Mouse (Mus musculus) heart, embryonic 10.5 days (tissue): ENCODE measurements around the gene Cgref1. TPM values are rescaled to one million over a fixed set of nuclear protein-coding genes. Genes with fewer than 3 reads are reported as not detected.

Experiments
- DNase-seq: peaks from one replicate; pipeline ENCODE4 v3.0.0-alpha.2; 2017; ENCODE audit warnings: low spot score
- H3K27ac ChIP-seq: fragments of 300-500 bp; sonication (generic); 2 replicates; pipeline ENCODE4 v1.5.1; 2016; ENCODE audit warnings: mild to moderate bottlenecking
- H3K27me3 ChIP-seq: fragments of 300-500 bp; sonication (generic); 2 replicates; pipeline ENCODE4 v1.6.1; 2016; ENCODE audit warnings: mild to moderate bottlenecking; ENCODE audit not compliant: poor library complexity, insufficient read depth, severe bottlenecking
- H3K36me3 ChIP-seq: fragments of 300-500 bp; sonication (generic); 2 replicates; pipeline ENCODE4 v1.6.1; 2016; ENCODE audit warnings: mild to moderate bottlenecking, moderate library complexity
- H3K4me1 ChIP-seq: fragments of 300-500 bp; sonication (generic); 2 replicates; pipeline ENCODE4 v1.6.1; 2016; ENCODE audit warnings: mild to moderate bottlenecking
- H3K4me3 ChIP-seq: fragments of 300-500 bp; sonication (generic); 2 replicates; pipeline ENCODE4 v1.5.1; 2016; ENCODE audit warnings: mild to moderate bottlenecking, moderate library complexity
- H3K9me3 ChIP-seq: fragments of 300-500 bp; sonication (generic); 2 replicates; pipeline ENCODE4 v1.6.1; 2016; ENCODE audit warnings: mild to moderate bottlenecking, moderate library complexity
- WGBS: fragments of 180-500 bp; shearing (Covaris S2); methylation state at CpG from one replicate; pipeline ENCODE4 v1.1.7; 2016; 5-methylcytosine and 5-hydroxymethylcytosine counted together
- polyA plus RNA-seq: library from polyadenylated mRNA; unstranded; fragments of >200 nt; fragmentation: Nextera tagmentation; extraction: Ambion mirVana; gene quantifications from 2 replicates; pipeline ENCODE4 v1.2.1, GENCODE M21; 2016

The Cgref1 gene
- polyA plus RNA-seq, 1 experiment from 2014 or later = 6.0 TPM

DNA sequence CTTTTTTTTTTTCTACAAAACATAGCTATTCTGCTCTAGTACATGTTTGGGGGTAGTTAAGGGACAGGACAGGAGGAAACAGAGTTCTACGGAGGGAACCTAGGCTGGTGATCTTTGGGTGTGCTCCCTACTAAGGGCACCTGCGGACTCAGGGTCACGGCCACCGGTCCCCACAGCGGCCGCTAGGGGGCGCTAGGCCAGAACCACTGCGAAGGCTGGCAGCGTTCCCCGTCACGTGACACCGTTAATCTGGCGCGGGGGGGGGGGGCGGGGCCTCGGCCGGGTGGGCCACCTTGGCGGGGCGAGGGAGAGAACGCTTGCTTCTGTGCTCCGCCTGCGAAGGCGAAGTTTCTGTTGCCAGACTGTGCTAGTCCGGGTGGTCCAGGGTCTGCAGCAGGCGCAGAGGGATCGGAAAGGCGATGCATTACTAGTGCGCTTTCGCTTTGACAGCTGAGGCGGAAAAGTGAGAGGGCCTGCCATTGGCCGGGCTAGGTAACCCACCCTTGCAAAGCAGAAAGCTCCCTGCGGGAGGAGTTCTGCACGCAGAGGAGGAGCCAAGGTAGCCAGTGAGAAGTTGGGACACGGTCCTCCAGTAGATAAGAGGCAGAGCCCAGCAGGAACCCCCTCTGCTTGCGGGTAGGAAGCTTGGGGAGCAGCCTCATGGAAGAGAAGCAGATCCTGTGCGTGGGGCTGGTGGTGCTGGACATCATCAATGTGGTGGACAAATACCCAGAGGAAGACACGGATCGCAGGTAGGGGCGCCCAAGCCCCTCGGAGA, 23.9 kb downstream of the Cgref1 start, which contains the start of gene Khk:
Khk (plus strand) TSS at position 176 of the 778 bp plus-strand sequence.
- peaks cover 59% of the 10 kb centered on the region for H3K4me1 ChIP-seq
- no peaks in the 10 kb centered on the region for H3K9me3 ChIP-seq
- H3K27me3 ChIP-seq = peaks cover 8% of the 10 kb centered on the region; the same call in 1 of the 2 replicates
- WGBS = 1% methylated on average over 39 of the region's 40 CpGs
- peak within 1 kb of the TSS; percentile 88 for H3K27ac ChIP-seq
- peak; percentile 95 for DNase-seq
- peaks cover 42% of the 10 kb centered on the region for H3K36me3 ChIP-seq
- peak within 1 kb of the TSS; percentile 67 for H3K4me3 ChIP-seq

DNA sequence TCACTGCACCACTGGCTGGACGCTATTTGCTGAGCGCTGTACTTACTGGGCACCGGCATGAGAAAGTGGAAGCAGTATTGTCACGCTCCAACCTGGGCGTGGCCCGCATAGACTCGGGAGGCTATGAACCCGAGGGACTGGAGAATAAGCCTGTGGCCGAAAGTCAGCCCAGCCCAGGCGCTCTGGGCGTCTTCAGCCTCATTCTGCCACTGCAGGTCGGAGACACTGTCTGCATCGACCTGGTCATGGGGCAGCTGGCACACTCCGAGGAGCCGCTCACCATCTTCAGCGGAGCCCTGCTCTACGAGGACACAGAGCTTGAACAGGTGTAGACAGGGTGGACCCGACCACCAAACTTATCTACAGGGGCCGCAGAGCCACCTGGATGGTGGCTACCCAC, 24.8 kb downstream of the Cgref1 start:
- peaks cover 67% of the 10 kb centered on the region for H3K4me1 ChIP-seq

DNA sequence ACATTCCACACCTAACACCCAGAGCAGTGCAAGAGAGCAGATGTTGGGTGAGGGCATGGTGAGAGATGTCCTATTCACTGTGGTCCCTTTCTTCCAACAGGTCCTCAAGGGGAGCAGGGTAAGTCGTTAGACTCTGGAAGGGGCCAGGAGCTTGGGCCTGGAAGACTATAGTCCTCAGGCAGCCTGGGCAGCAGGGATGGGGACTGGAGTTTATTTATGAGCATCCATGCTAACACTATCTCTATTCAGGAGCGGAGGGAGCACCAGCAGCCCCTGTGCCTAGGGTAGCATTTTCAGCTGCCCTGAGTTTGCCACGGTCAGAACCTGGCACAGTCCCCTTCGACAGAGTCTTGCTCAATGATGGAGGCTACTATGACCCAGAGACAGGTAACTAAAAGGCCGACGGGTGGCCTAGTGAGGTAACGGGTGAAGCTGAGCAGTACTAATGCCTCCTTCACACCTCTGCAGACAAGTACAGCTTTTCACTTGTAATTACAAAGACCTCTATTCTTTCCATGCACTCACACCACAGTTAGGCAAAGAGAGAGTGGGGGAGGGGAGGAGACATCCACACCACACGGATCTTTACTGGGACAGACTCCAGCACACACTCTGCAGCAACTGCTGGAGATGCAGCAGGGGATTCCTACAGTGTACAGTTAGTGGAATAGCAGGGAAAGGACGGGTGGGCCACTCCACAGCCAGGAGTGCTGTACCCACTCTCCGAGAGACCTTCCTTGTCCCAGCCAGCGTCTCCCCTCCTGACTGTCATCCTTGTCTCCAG, 25.4 kb downstream of the Cgref1 start:
- Histone ChIP-seq H3K36me3 (peaks cover 42% of the 10 kb centered on the region), H3K4me1 (peaks cover 73% of the 10 kb centered on the region), H3K27ac (0 out of 2 replicates have a peak overlapping the region, but pooled peaks have one; percentile 88), H3K4me3 (no peak overlapping the region), H3K27me3 (peaks cover 7% of the 10 kb centered on the region; the same call in 1 of the 2 replicates), H3K9me3 (no peaks in the 10 kb centered on the region)
- WGBS = 73% methylated on average over 11 of the region's 11 CpGs
- no peak for DNase-seq

More for the DNA sequence above, 24.8 kb downstream of the Cgref1 start:
- no peaks in the 10 kb centered on the region for H3K9me3 ChIP-seq
- 0 out of 2 replicates have a peak overlapping the region, but pooled peaks have one; percentile 88 for H3K27ac ChIP-seq
- WGBS = 65% methylated on average over 19 of the region's 19 CpGs
- H3K27me3 ChIP-seq = peaks cover 8% of the 10 kb centered on the region; the same call in 1 of the 2 replicates
- H3K36me3 ChIP-seq = peaks cover 42% of the 10 kb centered on the region
- peak overlapping the region; percentile 67 for H3K4me3 ChIP-seq
- no peak for DNase-seq

DNA sequence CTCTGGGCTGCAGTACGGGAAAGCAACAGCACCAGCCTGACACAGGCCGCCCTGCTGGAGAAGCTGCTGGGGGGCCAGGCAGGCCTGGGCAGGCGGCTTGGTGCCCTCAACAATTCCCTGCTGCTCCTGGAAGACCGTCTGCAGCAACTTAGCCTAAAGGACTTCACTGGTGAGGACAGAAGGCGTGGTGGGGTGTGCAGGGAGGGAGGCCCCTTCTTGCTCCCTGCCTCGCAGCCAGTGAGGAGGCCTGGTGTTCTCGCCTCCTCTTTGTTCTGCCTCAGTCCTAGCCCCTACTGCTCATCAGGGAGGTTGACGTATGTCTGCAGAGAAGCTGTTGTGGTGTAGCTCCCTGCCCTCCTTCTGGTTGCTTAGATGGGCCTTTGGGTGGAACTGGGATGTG, 26.7 kb downstream of the Cgref1 start:
- Histone ChIP-seq H3K4me1 (peaks cover 80% of the 10 kb centered on the region), H3K4me3 (no peak overlapping the region), H3K9me3 (no peaks in the 10 kb centered on the region), H3K36me3 (peaks cover 42% of the 10 kb centered on the region), H3K27ac (no peak overlapping the region), H3K27me3 (no peaks in the 10 kb centered on the region)
- DNase-seq = no peak
- WGBS = 81% methylated on average over 8 of the region's 8 CpGs

DNA sequence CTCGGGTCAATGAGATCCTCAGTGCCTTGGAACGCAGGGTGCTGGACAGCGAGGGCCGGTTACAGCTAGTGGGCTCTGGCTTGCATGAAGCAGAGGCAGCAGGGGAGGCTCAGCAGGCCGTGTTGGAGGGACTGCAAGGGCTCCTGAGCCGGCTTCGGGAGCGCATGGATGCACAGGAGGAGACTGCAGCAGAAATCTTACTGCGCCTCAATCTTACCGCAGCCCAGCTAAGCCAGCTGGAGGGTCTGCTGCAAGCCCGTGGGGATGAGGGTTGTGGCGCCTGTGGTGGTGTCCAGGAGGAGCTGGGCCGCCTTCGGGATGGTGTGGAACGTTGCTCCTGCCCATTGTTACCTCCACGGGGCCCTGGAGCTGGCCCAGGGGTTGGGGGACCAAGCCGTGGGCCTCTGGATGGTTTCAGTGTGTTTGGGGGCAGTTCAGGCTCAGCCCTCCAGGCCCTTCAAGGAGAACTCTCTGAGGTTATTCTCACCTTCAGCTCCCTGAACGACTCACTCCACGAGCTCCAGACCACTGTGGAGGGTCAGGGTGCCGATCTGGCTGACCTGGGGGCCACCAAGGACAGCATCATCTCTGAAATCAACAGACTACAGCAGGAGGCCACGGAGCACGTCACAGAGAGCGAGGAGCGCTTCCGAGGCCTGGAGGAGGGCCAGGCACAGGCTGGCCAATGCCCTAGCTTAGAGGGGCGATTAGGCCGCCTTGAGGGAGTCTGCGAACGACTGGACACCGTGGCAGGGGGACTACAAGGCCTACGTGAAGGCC, 27.3 kb downstream of the Cgref1 start:
- Histone ChIP-seq H3K4me3 (no peak overlapping the region), H3K9me3 (no peaks in the 10 kb centered on the region), H3K27me3 (no peaks in the 10 kb centered on the region), H3K27ac (peak overlapping the region; percentile 93; the same call in 1 of the 2 replicates), H3K36me3 (peaks cover 42% of the 10 kb centered on the region), H3K4me1 (peaks cover 85% of the 10 kb centered on the region)
- no peak for DNase-seq
- 84% methylated on average over 31 of the region's 31 CpGs for WGBS

DNA sequence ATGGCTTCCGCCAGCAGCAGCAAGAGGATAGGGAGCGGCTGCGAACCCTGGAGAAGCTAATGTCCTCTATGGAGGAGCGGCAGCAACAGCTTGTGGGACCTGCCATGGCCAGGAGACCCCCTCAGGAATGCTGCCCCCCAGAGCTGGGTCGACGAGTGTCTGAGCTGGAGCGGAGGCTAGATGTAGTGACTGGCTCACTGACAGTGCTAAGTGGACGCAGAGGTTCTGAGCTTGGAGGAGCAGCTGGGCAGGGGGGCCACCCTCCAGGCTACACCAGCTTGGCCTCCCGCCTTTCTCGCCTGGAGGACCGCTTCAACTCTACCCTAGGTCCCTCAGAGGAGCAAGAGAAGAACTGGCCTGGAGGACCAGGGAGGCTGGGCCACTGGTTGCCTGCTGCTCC, 28.0 kb downstream of the Cgref1 start:
- no peak for DNase-seq
- Histone ChIP-seq H3K4me1 (peaks cover 85% of the 10 kb centered on the region), H3K36me3 (peaks cover 42% of the 10 kb centered on the region), H3K9me3 (no peaks in the 10 kb centered on the region), H3K4me3 (no peak overlapping the region), H3K27me3 (no peaks in the 10 kb centered on the region), H3K27ac (peak overlapping the region; percentile 93)
- WGBS = 83% methylated on average over 11 of the region's 11 CpGs

DNA sequence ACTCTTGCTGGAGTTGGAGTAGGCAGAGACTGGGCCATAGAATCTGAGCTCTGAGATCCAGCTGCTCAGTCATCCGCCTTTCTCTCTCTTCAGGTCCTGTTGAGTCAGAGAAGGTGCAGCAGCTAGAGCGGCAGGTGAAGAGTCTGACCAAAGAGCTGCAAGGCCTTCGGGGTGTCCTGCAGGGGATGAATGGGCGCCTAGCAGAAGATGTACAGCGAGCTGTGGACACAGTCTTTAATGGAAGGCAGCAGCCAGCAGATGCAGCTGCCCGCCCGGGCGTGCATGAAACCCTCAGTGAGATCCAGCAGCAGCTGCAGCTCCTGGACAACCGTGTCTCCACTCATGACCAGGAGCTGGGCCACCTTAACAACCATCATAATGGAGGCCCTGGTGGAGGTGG, 28.6 kb downstream of the Cgref1 start:
- WGBS = 89% methylated on average over 9 of the region's 9 CpGs
- DNase-seq = no peak
- H3K9me3 ChIP-seq = no peaks in the 10 kb centered on the region
- H3K27ac ChIP-seq = peak overlapping the region; percentile 93; the same call in 1 of the 2 replicates
- no peaks in the 10 kb centered on the region for H3K27me3 ChIP-seq
- no peak overlapping the region for H3K4me3 ChIP-seq
- peaks cover 85% of the 10 kb centered on the region for H3K4me1 ChIP-seq
- H3K36me3 ChIP-seq = peaks cover 42% of the 10 kb centered on the region

DNA sequence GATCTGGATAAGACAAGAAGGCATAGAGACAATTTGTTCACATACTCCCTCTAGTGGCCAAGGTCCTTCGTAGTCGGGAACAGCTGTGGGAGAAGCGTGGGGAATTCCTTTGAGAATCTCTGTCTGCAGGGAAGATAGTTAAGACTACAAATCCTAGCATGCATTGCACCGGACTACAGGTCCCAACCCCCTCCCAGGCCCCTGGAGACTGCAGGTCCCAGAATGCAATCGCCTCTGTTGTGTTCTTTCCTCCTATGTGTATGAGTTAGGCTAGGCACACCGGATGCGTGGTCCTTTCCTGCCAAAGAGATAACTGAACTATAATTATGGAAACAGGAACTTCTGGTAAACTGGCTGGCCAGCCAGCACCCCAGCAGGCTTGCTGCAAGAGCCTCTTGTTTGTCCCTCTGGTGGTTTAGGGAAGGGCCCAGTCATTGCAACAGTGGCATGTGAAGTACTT, 29.4 kb downstream of the Cgref1 start:
- Histone ChIP-seq H3K27ac (peak overlapping the region; percentile 93), H3K9me3 (no peaks in the 10 kb centered on the region), H3K4me3 (peak overlapping the region; percentile 62), H3K4me1 (peaks cover 84% of the 10 kb centered on the region), H3K27me3 (no peaks in the 10 kb centered on the region), H3K36me3 (peaks cover 42% of the 10 kb centered on the region)
- DNase-seq = peak; percentile 95
- WGBS = 2% methylated on average over 7 of the region's 7 CpGs

DNA sequence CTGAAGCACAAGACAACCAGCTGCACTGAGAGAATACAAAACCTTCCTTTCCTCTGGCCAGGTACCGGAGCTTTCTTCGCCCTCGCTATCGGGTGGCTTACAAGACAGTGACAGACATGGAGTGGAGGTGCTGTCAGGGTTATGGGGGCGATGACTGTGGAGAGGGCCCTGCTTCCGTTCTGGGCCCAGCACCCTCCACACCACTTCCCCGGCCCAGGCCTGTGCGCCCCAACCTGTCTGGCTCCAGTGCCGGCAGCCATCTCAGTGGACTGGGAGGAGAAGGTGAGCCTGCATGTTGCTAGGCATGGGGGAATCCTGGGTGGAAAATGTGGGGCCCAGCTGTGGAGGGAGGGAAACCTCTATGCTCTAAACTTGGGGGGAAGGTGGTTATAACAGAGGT, 29.9 kb downstream of the Cgref1 start:
- H3K36me3 ChIP-seq = peaks cover 37% of the 10 kb centered on the region
- no peaks in the 10 kb centered on the region for H3K9me3 ChIP-seq
- peaks cover 84% of the 10 kb centered on the region for H3K4me1 ChIP-seq
- no peaks in the 10 kb centered on the region for H3K27me3 ChIP-seq
- H3K4me3 ChIP-seq = peak overlapping the region; percentile 62
- WGBS = 54% methylated on average over 9 of the region's 9 CpGs
- no peak for DNase-seq
- peak overlapping the region; percentile 93 for H3K27ac ChIP-seq

DNA sequence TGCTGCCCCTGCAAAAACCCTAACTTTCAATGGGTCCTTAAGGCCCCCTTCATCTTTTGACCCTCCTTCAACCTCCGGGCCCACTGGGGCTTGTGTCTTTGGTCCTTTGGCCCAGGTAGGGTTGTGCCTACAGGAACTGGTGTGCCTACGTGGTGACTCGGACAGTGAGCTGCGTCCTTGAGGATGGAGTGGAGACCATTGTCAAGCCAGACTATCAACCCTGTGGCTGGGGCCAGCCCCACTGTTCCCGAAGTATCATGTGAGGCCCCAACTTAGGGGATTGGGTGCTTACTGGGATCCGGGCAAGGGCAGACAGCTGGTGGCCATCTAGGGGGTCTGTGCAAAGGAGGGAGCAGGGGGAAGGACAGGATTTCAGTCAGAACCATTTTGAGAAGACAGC, 30.5 kb downstream of the Cgref1 start:
- H3K4me1 ChIP-seq = peaks cover 82% of the 10 kb centered on the region
- H3K4me3 ChIP-seq = peak overlapping the region; percentile 62
- H3K36me3 ChIP-seq = peaks cover 31% of the 10 kb centered on the region
- H3K9me3 ChIP-seq = no peaks in the 10 kb centered on the region
- H3K27ac ChIP-seq = peak overlapping the region; percentile 93
- no peak for DNase-seq
- no peaks in the 10 kb centered on the region for H3K27me3 ChIP-seq
- 58% methylated on average over 6 of the region's 6 CpGs for WGBS

DNA sequence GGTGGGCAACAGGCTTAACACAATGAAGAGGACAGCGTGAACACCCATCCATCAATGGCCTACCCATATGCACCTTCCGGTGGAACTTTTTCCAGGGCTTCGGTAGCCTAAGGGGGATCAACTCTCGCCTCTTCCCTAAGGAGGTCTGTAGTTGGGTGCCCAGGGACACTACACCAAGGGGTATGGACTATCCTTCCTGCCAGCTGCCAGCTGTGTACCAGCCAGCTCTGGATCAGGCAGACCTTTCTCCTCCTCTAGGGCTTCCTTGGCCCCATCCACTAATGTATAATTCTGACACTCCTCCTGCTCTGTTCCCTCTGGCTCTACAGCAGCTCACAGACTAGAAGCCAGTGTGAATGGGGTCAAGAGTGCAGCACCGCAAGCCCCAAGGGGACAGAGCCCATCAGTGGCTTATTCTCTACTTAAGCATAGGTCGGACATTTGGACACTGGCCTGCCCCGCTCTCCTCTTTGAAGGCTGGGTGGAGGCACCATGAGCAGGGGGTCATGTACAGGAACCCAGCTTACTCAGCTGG, 31.2 kb downstream of the Cgref1 start:
- H3K4me3 ChIP-seq = peak overlapping the region; percentile 62
- H3K27ac ChIP-seq = peak overlapping the region; percentile 93
- no peak for DNase-seq
- 53% methylated on average over 7 of the region's 7 CpGs for WGBS
- no peaks in the 10 kb centered on the region for H3K9me3 ChIP-seq
- peaks cover 24% of the 10 kb centered on the region for H3K36me3 ChIP-seq
- H3K27me3 ChIP-seq = no peaks in the 10 kb centered on the region
- peaks cover 88% of the 10 kb centered on the region for H3K4me1 ChIP-seq
